Mouse (Mus musculus) c-Kit-positive CD71-positive TER-119-positive erythroid progenitor cells, embryonic 14.5 days (primary cell): ENCODE measurements around the gene Arhgef28.
"Not testable (repeated sequence)": the region's sequence is repeated elsewhere in the genome, so short reads cannot be mapped to it uniquely, and the experiment has no call there.

Experiments used
- DNase-seq: peaks from one replicate; pipeline ENCODE4 v3.0.0-alpha.2; 2013; ENCODE audit warnings: low spot score

The Arhgef28 gene

GRCm38 (mm10) chr13:98069646-98070045 lies 136.6 kb downstream of the Arhgef28 start:
- DNase-seq = no peak

- no peak for DNase-seq
These were observed 143.4 kb downstream of the Arhgef28 start for GRCm38 (mm10) chr13:98062843-98063242.

GRCm38 (mm10) chr13:98060121-98060520 lies 146.1 kb downstream of the Arhgef28 start:
- not testable (repeated sequence) for DNase-seq

- no peak for DNase-seq
These were observed 151.0 kb downstream of the Arhgef28 start for GRCm38 (mm10) chr13:98055194-98055593.

- peak; percentile 21 for DNase-seq
These were observed 165.6 kb downstream of the Arhgef28 start for GRCm38 (mm10) chr13:98040628-98041150.

- DNase-seq = no peak
These were observed 167.5 kb downstream of the Arhgef28 start for GRCm38 (mm10) chr13:98038731-98039130.

- no peak for DNase-seq
These were observed 168.5 kb downstream of the Arhgef28 start for GRCm38 (mm10) chr13:98037693-98038092.

GRCm38 (mm10) chr13:98031642-98031960 lies 174.6 kb downstream of the Arhgef28 start:
- no peak for DNase-seq

GRCm38 (mm10) chr13:98030959-98031641 lies 175.1 kb downstream of the Arhgef28 start:
- peak; percentile 70 for DNase-seq

- DNase-seq = no peak
These were observed 176.2 kb downstream of the Arhgef28 start for GRCm38 (mm10) chr13:98030041-98030440.

- DNase-seq = no peak
These were observed 177.5 kb downstream of the Arhgef28 start for GRCm38 (mm10) chr13:98028711-98029250.

- no peak for DNase-seq
These were observed 178.5 kb downstream of the Arhgef28 start for GRCm38 (mm10) chr13:98027641-98028204.

- DNase-seq = no peak
These were observed 179.1 kb downstream of the Arhgef28 start for GRCm38 (mm10) chr13:98027122-98027521.

GRCm38 (mm10) chr13:98025706-98026504 lies 180.3 kb downstream of the Arhgef28 start:
- no peak for DNase-seq

GRCm38 (mm10) chr13:98025162-98025561 lies 181.1 kb downstream of the Arhgef28 start:
- DNase-seq = peak; percentile 36

- no peak for DNase-seq
These were observed 181.6 kb downstream of the Arhgef28 start for GRCm38 (mm10) chr13:98024680-98025079.

GRCm38 (mm10) chr13:98021906-98022305 lies 184.3 kb downstream of the Arhgef28 start:
- DNase-seq = no peak

- not testable (repeated sequence) for DNase-seq
These were observed 187.4 kb downstream of the Arhgef28 start for GRCm38 (mm10) chr13:98018837-98019236.

- DNase-seq = no peak
These were observed 189.2 kb downstream of the Arhgef28 start for GRCm38 (mm10) chr13:98016923-98017588.

GRCm38 (mm10) chr13:98015981-98016922 lies 190.0 kb downstream of the Arhgef28 start:
- DNase-seq = no peak

GRCm38 (mm10) chr13:98014892-98015291 lies 191.3 kb downstream of the Arhgef28 start:
- DNase-seq = no peak
